Mouse (Mus musculus) forebrain, embryonic 13.5 days (tissue): ENCODE measurements at regions not wholly inside any gene's neighbourhood (a gene's known extent, or its start where the extent isn't known, plus 50 kb on each side); places are given as distances from the start of the nearest gene placed in this dataset.
"Not testable (repeated sequence)": the region's sequence is repeated elsewhere in the genome, so short reads cannot be mapped to it uniquely, and the experiment has no call there.

ENCODE experiments used
- ATAC-seq: fragments of 200-750 bp; cut with Nextera tagmentation; 2 replicates; pipeline ENCODE4 v1.8.0; 2017
- H3K27ac ChIP-seq: fragments of 300-500 bp; sonication (generic); 2 replicates; pipeline ENCODE4 v1.5.1; 2015; ENCODE audit warnings: inconsistent platforms, mild to moderate bottlenecking, moderate library complexity
- H3K27me3 ChIP-seq: fragments of 300-500 bp; sonication (generic); 2 replicates; pipeline ENCODE4 v1.6.1; 2015; ENCODE audit warnings: mild to moderate bottlenecking, inconsistent platforms
- H3K36me3 ChIP-seq: fragments of 300-500 bp; sonication (generic); 2 replicates; pipeline ENCODE4 v1.6.1; 2015; ENCODE audit warnings: mild to moderate bottlenecking, inconsistent platforms; ENCODE audit not compliant: poor library complexity, severe bottlenecking
- H3K4me1 ChIP-seq: fragments of 300-500 bp; sonication (generic); 2 replicates; pipeline ENCODE4 v1.6.1; 2015; ENCODE audit warnings: inconsistent platforms
- H3K4me2 ChIP-seq: fragments of 300-500 bp; sonication (generic); 2 replicates; pipeline ENCODE4 v1.6.1; 2015; ENCODE audit warnings: inconsistent platforms, mild to moderate bottlenecking, moderate library complexity
- H3K4me3 ChIP-seq: fragments of 300-500 bp; sonication (generic); 2 replicates; pipeline ENCODE4 v1.5.1; 2015; ENCODE audit warnings: mild to moderate bottlenecking, inconsistent platforms
- H3K9ac ChIP-seq: fragments of 300-500 bp; sonication (generic); 2 replicates; pipeline ENCODE4 v1.6.1; 2015; ENCODE audit warnings: mild to moderate bottlenecking, inconsistent platforms
- H3K9me3 ChIP-seq: fragments of 300-500 bp; sonication (generic); replicated peaks from 2 replicates; pipeline ENCODE4 v1.6.1; 2016; ENCODE audit warnings: inconsistent platforms
- WGBS: fragments of 180-500 bp; shearing (Covaris S2); methylation state at CpG from one replicate; pipeline ENCODE4 v1.1.7; 2015; 5-methylcytosine and 5-hydroxymethylcytosine counted together

- no peak overlapping the region for H3K9ac ChIP-seq
- H3K4me1 ChIP-seq = peaks cover 10% of the 10 kb centered on the region
- no peaks in the 10 kb centered on the region for H3K27me3 ChIP-seq
- H3K4me2 ChIP-seq = no peak overlapping the region
- WGBS = 47% methylated on average over 2 of the region's 2 CpGs
- no peaks in the 10 kb centered on the region for H3K9me3 ChIP-seq
- no peak overlapping the region for H3K27ac ChIP-seq
- ATAC-seq = no peak
- H3K4me3 ChIP-seq = no peak overlapping the region
- no peaks in the 10 kb centered on the region for H3K36me3 ChIP-seq
Observed at GRCm38 (mm10) chr19:19347017-19347416, 236.0 kb upstream of the Rorb start.

GRCm38 (mm10) chr19:19344426-19344811, 233.4 kb upstream of the Rorb start:
- no peak overlapping the region for H3K4me2 ChIP-seq
- no peaks in the 10 kb centered on the region for H3K36me3 ChIP-seq
- H3K4me1 ChIP-seq = peaks cover 10% of the 10 kb centered on the region
- WGBS = 54% methylated on average over 7 of the region's 7 CpGs
- no peak overlapping the region for H3K4me3 ChIP-seq
- no peak overlapping the region for H3K27ac ChIP-seq
- ATAC-seq = peak; percentile 74
- no peaks in the 10 kb centered on the region for H3K27me3 ChIP-seq
- H3K9me3 ChIP-seq = no peaks in the 10 kb centered on the region
- no peak overlapping the region for H3K9ac ChIP-seq

GRCm38 (mm10) chr19:19343702-19344425, 232.9 kb upstream of the Rorb start:
- WGBS = 43% methylated on average over 10 of the region's 10 CpGs
- Histone ChIP-seq H3K4me3 (no peak overlapping the region), H3K9me3 (no peaks in the 10 kb centered on the region), H3K36me3 (no peaks in the 10 kb centered on the region), H3K4me2 (no peak overlapping the region), H3K9ac (no peak overlapping the region), H3K4me1 (peaks cover 10% of the 10 kb centered on the region), H3K27ac (no peak overlapping the region; the same call in 1 of the 2 replicates), H3K27me3 (no peaks in the 10 kb centered on the region)
- peak; percentile 94 for ATAC-seq

DNA sequence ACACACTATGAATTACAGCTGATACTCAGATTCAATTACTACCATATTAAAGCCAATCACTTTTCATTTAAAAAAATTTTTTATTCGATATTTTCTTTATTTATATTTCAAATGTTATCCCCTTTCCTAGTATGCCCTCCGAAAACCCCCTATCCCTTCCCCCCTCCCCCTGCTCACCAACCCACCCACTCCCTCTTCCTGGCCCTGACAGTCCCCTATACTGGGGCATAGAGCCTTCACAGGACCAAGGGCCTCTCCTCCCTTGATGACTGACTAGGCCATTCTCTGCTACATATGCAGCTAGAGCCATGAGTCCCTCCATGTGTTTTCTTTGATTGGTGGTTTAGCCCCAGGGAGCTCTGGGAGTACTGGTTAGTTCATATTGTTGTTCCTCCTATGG, 196.1 kb upstream of the Rorb start:
- not testable (repeated sequence) for H3K36me3 ChIP-seq, H3K27me3 ChIP-seq, ATAC-seq, H3K9me3 ChIP-seq, H3K4me3 ChIP-seq, H3K4me1 ChIP-seq, H3K9ac ChIP-seq, H3K27ac ChIP-seq, H3K4me2 ChIP-seq
- 86% methylated on average over 2 of the region's 2 CpGs for WGBS

DNA sequence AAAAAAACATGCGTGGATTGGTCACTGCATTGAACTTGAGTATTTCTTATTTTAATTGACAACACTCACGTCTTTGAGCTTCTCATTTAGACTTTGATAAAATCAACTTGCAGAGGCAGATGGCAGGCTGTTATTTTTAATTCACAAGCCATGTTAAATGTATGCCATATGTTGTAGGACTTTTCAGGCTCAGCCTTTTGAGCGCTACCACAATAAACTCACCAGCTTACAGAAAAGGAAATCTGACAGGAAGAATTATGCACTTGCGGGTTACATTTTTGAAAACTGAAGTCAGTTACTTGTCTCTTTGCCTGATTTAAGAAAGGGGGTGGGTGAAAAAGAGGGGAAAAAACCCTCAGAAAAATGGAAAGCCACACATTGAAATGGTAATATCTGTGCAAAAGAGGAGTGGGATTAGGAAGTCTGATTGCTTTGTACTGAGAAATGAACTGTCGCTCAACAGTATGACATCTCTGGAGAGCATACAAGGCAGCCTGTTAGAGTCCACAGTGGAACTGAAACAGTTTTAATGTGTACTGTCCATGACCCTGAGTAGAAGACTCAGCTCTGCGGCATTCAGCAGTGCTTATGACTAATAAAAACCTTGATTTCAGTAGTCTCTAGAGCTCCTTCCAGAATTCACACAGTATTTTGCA, 195.6 kb upstream of the Rorb start:
- WGBS = 62% methylated on average over 6 of the region's 6 CpGs

DNA sequence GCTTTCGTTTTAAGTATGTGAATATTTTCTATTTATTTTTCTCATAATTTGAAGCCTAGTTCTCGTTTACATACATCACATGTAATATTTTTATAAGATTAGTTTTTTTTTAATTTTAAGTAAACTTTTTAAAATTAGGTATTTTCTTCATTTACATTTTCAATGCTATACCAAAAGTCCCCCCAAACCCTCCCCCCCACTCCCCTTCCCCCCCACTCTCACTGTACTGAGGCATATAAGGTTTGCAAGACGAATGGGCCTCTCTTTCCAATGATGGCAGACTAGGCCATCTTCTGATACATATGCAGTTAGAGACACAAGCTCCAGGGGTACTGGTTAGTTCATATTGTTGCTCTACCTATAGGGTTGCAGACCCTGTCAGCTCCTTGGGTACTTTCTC, 174.9 kb upstream of the Rorb start:
- not testable (repeated sequence) for H3K27ac ChIP-seq, H3K9ac ChIP-seq, H3K27me3 ChIP-seq, H3K9me3 ChIP-seq, H3K4me1 ChIP-seq, H3K4me2 ChIP-seq, ATAC-seq, H3K36me3 ChIP-seq, H3K4me3 ChIP-seq
- 90% methylated on average over 3 of the region's 3 CpGs for WGBS

More for the DNA sequence above, 195.6 kb upstream of the Rorb start:
- Histone ChIP-seq H3K4me2 (no peak overlapping the region), H3K27ac (peak overlapping the region; percentile 40; the same call in 1 of the 2 replicates), H3K4me3 (no peak overlapping the region), H3K27me3 (no peaks in the 10 kb centered on the region), H3K36me3 (no peaks in the 10 kb centered on the region), H3K9me3 (no peaks in the 10 kb centered on the region), H3K4me1 (no peaks in the 10 kb centered on the region), H3K9ac (no peak overlapping the region)
- peak; percentile 82 for ATAC-seq

DNA sequence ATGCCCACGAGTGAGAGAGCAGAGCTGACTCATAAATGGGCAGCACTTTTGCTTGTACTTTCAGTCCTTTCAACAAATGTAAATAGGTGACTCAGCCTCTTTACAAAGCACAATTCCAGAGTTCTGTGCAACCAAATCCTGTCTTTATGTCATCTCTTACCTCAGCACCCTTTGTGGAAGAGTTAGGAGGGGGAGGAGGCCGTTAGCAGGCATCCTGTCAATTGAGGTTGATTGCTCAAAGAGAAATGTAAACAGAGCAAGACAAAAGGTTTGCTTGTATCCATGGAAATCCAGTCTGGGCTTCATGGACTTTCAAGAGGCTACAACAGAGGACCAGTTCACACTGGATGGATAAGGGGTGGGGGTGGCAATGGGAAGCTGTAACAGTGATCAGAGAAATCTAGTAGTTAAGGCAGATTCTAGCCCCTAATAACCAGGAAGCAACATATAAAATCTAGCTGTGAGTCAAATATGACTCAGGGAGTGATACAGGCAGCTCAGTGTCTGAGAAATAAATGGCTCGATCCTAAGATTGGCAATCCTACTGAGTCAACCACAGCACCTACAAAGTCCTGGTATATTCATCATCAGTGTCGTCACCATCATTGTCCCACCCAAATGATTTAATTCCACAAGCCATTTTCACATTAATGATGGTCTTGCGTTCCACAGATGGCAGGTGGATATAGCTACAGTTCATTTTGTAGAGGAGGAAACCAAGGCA, 136.0 kb upstream of the Rorb start:
- no peak overlapping the region for H3K4me3 ChIP-seq
- no peak overlapping the region for H3K27ac ChIP-seq
- H3K9me3 ChIP-seq = no peaks in the 10 kb centered on the region
- H3K4me2 ChIP-seq = no peak overlapping the region
- H3K27me3 ChIP-seq = no peaks in the 10 kb centered on the region
- peaks cover 10% of the 10 kb centered on the region for H3K4me1 ChIP-seq
- WGBS = 50% methylated on average over 5 of the region's 5 CpGs
- H3K36me3 ChIP-seq = no peaks in the 10 kb centered on the region
- peak; percentile 85 for ATAC-seq
- no peak overlapping the region for H3K9ac ChIP-seq

DNA sequence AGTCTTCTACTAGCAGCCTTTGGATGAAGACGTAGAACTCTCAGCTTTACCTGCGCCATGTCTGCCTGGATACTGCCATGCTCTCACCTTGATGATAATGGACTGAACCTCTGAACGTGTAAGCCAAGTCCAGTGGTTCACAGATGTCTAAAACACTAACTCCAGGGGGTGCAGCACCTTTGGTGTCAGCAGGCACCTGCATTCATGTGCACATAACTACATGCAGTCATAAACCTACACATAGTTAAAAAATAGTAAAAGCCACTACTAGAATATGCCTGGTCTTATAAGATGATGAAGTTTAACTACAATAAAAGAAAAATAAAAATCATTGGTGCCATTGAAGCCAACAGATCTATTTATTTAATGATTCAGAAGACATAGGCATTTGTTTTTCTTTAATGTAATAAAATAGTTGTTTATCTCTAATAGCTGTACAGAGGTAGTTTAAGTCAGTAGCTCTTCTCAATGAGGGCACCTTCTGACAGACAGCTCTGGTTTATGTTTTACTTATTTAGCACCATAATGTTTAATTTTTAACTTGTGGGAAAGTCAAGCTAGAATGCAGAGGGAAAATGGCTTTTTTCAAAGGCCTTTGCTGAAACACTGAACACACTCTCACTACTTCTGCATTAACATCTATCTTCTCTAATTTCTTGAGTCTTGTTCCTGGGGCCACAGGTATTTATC, 118.5 kb upstream of the Rorb start:
- H3K36me3 ChIP-seq = no peaks in the 10 kb centered on the region
- H3K27ac ChIP-seq = no peak overlapping the region
- no peak overlapping the region for H3K9ac ChIP-seq
- H3K27me3 ChIP-seq = no peaks in the 10 kb centered on the region
- H3K9me3 ChIP-seq = no peaks in the 10 kb centered on the region
- no peak for ATAC-seq
- WGBS = 91% methylated on average over 3 of the region's 3 CpGs
- H3K4me3 ChIP-seq = no peak overlapping the region
- H3K4me1 ChIP-seq = no peaks in the 10 kb centered on the region
- H3K4me2 ChIP-seq = no peak overlapping the region

- no peaks in the 10 kb centered on the region for H3K9me3 ChIP-seq
- no peaks in the 10 kb centered on the region for H3K4me1 ChIP-seq
- no peak overlapping the region for H3K9ac ChIP-seq
- H3K4me2 ChIP-seq = no peak overlapping the region
- no peaks in the 10 kb centered on the region for H3K36me3 ChIP-seq
- H3K4me3 ChIP-seq = no peak overlapping the region
- no peak overlapping the region for H3K27ac ChIP-seq
- no peak for ATAC-seq
- WGBS = 92% methylated on average over 6 of the region's 6 CpGs
- H3K27me3 ChIP-seq = no peaks in the 10 kb centered on the region
Observed at GRCm38 (mm10) chr19:19220826-19221225, 109.8 kb upstream of the Rorb start.

GRCm38 (mm10) chr19:19219352-19219751, 108.4 kb upstream of the Rorb start:
- H3K9me3 ChIP-seq = no peaks in the 10 kb centered on the region
- H3K4me2 ChIP-seq = no peak overlapping the region
- 55% methylated on average over 2 of the region's 2 CpGs for WGBS
- H3K36me3 ChIP-seq = no peaks in the 10 kb centered on the region
- no peak overlapping the region for H3K4me3 ChIP-seq
- no peak overlapping the region for H3K9ac ChIP-seq
- H3K27me3 ChIP-seq = no peaks in the 10 kb centered on the region
- H3K27ac ChIP-seq = no peak overlapping the region
- no peaks in the 10 kb centered on the region for H3K4me1 ChIP-seq
- no peak for ATAC-seq

GRCm38 (mm10) chr19:19218700-19219099, 107.7 kb upstream of the Rorb start:
- Histone ChIP-seq H3K4me1 (no peaks in the 10 kb centered on the region), H3K27ac (no peak overlapping the region), H3K9ac (no peak overlapping the region), H3K9me3 (no peaks in the 10 kb centered on the region), H3K27me3 (no peaks in the 10 kb centered on the region), H3K4me2 (no peak overlapping the region), H3K4me3 (no peak overlapping the region), H3K36me3 (no peaks in the 10 kb centered on the region)
- WGBS = 75% methylated on average over 3 of the region's 3 CpGs
- ATAC-seq = no peak

DNA sequence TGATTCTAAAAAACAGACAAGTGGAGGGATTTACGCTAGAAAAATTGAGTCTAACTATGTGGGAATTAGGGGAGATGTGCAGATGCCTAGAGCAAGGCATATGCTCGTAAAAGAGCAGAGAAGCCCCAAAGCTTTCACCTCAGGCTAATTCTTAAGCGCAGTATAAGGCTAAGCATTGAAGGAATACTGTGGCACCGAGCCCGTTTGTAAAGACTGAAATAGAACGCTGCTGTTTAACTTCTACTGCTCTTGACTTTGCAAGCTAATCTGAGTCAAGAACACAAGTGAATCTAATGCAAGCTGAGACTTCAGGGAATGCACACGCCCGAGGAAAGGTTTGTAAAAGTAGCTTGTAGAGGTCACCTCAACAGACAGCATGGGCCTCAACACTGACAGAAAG, 88.5 kb upstream of the Rorb start:
- H3K9ac ChIP-seq = no peak overlapping the region
- no peaks in the 10 kb centered on the region for H3K27me3 ChIP-seq
- no peak overlapping the region for H3K4me2 ChIP-seq
- no peaks in the 10 kb centered on the region for H3K9me3 ChIP-seq
- H3K4me3 ChIP-seq = no peak overlapping the region
- H3K27ac ChIP-seq = no peak overlapping the region
- WGBS = 81% methylated on average over 8 of the region's 8 CpGs
- no peaks in the 10 kb centered on the region for H3K4me1 ChIP-seq
- H3K36me3 ChIP-seq = no peaks in the 10 kb centered on the region
- ATAC-seq = no peak
